Mouse (Mus musculus) adrenal gland, postnatal 36 days (tissue): Measurements from ENCODE around the gene Otof. TPM values are rescaled to one million over a fixed set of nuclear protein-coding genes. Genes with fewer than 3 reads are reported as not detected.
A peak's percentile ranks its signal among the peaks of the same experiment; 100 is the strongest.

Source experiments
- DNase-seq, 2 experiments: peaks; one replicate each; pipeline ENCODE4 v3.0.0; 2021; ENCODE audit warnings: mixed read lengths in 1 of 2
- total RNA-seq, 2 experiments: library from RNA; stranded (reverse); gene quantifications; 2 replicates each; pipeline ENCODE4 v1.2.3; 2021

Gene Otof
- total RNA-seq, 2 experiments from 2014 or later, result 0.07 to 0.10 TPM

DNA sequence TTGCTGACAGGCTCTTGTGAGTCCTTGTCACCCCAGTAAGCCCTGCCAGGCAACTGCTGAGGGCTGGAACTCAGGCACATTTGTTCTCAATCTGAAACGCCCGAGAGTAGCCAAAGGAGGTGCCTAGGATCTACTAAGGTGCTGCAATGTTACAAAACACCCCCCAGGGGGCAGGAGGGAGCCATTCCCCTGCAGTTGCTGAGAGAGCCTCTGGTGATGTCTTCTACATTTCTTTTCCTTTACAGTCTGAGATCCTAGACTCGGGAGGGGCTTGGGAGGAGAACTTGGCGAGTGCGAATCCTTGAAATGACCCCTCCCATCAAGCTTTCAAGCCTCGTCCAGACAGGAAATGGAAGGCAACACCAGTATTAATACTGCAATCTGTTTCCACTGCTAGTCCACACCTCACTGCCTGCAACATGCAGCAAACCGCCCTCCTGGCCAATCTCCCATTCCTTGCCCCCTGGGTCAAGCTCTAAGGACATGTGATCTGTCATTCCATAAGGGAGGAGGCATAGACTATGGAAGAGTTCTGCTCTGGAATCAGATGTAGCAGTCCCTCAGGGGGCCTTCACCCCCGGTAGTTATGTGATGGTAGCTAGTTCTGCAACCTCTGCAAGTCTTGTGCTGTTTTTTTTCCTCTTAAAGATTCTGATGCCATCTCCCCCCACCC, 38.0 kb downstream of the Otof start:
- DNase-seq, result peak; percentile 63 to 79

DNA sequence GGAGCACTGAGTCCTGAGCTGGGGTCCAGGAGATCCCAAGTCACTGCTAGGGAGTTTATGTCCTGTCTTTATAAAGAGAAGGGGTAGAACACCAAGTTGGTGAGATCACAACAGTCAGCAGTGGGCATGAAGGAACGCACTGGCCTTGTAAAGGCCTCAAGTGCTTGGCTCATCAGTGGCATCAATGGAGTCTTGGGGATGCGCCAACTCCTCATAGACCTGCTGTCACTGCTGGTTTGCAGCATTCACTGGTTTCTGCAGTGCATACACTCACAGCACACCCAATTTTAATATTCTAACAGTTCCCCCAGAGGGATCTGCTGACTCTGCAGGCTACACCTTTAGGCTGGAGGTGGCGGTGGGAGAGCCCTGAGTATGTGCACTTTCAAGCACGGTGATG, 38.6 kb downstream of the Otof start:
- no peak for DNase-seq

DNA sequence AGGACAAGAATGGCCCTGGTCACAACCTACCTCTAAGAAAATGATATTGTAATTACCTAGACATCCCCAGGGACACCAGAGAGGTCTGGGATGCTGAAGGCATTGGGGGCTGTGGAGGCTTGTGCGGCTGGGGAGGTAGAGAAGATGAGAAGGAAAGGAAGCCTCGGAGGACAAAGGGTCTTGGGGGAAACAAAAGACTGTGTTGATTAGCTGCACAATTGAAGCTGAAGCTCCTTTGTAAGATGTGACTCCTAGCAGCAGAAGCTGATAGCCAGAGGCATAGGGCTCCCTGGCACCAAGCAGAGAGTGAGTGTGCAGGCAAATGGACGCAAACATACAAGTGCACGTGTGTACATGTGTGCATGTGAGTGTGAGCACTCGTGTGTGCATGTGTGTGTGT, 45.1 kb downstream of the Otof start:
- DNase-seq, result no peak

DNA sequence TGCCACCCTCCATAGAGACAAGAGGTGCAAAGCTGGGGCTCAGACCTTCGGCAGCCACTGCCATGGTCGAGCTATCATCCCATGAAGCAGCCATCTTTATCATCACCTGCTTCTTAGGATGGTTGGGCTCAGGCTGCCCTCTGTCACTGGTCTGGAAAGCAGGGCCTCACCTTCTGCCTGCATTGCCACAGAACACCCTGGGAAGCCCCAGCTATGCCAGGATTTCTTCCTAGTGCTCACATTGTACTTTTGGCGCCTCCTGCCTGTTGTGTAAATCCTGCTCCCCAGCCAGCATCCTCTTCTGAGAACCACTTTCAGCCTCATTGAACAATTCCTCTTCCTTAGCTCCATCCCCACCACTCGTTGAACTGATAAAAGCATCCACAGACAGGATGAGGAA, 45.9 kb downstream of the Otof start:
- DNase-seq, result no peak

DNA sequence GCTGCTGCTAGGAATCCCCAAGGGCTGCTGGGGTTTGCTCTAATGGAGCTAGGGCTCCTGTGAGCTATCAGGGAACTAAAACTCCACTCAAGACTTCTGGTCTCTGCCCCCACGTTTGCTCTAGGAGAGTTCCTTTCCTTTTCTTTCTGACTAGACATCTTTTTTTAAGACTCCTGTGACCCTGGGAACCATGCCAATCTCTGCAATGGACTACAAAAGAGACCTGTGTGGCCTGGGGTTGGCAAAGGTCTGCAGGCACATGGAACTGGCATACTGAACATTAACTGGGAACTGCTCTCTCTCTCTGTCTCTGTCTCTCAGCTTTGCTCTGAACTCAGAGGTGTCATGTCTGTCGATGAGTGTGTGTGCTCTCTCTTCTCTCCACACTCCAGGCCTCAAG, 46.4 kb downstream of the Otof start:
- DNase-seq, result peak; percentile 20 to 44

DNA sequence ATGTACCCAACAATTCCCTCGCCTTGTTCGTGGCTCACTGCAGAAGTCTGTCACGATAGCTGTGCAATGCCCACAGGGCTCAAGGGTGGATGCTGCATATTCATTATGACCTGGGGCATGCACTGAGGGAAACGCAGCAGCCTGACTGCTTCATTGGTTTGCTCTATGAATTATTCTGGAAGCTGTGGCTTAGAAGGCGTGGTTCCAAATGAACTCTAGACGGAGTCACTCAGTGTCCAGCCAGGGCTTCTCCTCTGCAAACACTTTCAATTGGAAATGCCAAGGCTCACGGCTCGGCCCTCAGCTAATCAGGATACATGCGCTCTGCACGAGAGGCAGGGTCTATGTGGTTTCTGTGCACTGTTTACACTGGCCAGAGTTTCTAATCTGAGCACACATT, 50.2 kb downstream of the Otof start:
- DNase-seq, result peak in 1 of 2 experiments; percentile 16

DNA sequence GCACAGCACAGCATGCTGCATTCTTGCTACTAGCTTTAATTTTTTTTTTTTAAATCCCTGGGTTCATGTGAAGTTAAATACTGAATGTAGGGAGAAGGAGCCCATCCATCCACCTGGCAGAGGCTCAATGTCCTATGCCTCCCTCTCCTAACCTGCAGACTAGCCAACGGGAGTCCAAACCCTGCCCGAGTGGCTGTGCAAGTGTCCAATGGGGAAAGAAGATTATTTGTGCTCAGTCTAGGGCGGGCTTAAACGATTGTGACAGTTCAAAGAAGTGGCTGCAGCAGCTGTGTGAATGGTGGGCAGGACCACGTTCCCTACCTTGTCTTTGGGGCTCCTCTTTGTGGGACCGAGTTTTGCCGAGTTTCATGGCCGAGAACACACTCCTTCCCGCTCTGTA, 54.9 kb downstream of the Otof start:
- DNase-seq, result peak in 1 of 2 experiments; percentile 13

DNA sequence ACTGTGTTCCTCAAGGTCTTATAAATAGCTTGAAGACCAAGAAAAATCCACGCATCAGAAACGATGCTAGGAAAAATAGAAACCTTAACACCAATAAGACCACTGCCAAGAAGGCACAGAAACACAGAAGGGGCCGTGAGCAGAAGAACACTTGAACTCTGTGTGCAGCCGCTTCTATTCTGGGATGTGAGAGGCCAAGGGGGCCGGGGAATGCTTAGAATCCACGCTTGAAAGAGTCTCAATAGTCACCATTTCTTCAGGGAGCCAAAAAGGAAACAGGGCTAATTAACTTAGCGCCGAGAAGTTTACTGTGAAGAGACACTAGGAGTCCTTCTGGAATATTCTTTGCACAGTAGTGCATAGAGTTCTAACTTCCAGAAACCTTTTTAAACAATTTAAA, 60.6 kb downstream of the Otof start:
- DNase-seq, result no peak

DNA sequence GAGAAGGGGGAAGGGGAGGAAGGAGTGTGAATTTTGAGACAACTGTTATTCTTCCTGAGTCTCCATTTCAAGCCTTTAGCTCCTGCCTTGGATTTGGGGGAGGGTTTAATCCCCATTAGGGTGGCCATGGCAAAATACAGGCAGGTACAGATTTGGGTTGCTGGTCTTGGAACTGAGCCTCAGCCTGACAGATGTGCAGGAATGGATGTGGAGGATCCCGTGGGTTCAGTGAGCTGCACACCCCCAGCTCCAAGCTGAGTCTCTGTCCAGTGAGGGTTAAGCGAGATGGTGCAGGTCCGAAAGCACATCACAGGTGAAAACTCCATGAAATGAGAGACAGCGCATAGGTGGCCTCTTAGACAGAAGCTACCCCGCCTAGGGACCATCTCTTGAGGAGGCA, 61.2 kb downstream of the Otof start:
- DNase-seq, result no peak

DNA sequence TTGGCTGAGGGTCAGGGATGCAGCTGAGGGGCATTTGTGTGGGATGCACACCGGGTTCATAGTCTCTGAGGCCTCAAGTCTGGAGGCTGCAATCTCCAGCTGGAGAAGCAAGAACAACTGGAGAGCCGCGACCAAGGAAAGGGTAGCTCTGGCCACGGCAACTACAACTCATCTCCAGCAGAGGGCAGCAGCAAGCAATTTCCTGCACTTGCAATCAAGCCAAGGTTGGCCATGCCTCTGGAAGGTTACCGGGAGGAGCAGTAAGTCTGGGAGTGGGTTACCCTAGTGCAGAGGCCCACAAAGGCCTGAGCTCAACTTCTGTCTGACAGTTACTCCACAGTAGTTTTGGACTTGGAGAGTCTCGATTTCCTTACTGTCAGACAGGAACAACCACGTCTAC, 70.3 kb downstream of the Otof start:
- peak; percentile 83 to 87 for DNase-seq

DNA sequence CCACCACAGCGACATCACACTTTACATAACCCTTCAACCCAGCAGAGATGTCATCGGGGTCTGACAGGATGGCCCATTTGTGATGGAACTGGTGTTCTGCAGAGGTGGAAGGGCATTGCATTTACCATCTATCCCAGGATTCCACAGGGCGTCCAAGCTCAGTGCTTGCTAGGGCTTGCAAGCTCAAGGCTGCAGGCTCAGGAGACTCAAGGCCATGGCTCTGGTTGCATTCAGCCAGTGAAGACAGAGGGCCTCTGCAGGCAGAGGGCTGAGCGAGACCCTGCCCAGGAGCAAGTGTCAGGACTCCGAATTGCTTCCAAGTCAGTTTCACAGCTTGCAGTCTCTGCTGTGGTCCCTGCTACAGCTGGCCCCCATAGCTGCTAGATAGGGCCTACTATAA, 71.9 kb downstream of the Otof start:
- peak; percentile 34 to 55 for DNase-seq

DNA sequence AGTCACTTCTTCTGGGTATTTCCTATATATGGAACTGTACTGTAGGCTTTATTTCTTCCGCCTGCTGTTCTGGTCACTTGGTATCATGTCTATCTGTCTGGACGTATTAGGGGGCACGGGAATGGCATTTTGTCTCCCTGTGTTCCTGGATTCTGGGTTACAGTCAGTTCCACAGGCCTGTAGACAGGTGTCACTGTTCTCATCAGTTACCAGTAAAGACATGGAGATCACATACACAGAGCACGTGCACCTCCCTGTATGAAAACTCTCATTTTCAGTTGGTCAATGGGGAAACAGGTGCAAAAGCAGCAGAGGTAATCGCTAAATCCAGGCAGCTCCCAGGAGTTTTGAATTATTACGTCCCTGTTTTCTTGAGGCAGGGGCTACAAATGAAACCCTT, 74.0 kb downstream of the Otof start:
- DNase-seq, result no peak

DNA sequence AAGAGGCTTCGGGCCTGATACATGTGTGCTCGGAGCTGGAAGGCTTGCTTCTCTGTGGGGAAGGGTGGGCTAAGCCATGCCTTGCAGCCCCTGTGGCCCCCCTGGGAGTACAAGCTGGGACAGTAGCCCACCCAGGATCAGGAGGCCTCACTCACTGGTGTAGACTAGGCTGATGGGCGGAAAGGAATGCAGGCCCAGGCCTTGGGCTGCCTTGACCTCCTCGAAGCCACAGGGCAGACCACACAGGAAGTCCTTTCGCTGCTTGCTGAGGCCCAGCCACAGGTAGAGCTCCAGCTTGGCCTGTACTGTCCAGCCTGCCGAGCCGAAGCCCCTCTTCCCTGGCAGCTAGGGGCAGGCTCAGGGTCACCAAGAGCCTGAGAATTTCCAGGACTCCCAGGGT, 78.9 kb downstream of the Otof start:
- no peak for DNase-seq

DNA sequence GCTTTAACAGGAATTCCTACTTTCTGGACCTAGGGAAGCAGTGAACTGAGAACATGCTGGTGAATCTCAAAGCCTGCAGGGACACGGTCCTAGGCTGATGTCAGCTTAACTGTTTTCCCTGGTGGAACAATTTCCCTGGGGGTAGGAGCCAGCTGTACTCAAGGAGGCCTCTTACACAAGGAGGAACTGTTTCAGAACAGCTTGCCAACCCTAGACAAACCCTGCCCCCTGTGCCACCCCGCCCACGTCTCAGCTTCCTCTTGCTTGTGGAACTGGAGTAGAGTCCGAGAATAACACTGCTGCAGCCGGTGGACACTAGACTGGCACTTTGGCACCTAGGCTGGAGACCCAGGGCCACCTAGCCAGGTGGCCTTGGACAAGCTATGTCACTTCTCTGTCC, 92.3 kb downstream of the Otof start:
- DNase-seq, result peak; percentile 19 to 54

DNA sequence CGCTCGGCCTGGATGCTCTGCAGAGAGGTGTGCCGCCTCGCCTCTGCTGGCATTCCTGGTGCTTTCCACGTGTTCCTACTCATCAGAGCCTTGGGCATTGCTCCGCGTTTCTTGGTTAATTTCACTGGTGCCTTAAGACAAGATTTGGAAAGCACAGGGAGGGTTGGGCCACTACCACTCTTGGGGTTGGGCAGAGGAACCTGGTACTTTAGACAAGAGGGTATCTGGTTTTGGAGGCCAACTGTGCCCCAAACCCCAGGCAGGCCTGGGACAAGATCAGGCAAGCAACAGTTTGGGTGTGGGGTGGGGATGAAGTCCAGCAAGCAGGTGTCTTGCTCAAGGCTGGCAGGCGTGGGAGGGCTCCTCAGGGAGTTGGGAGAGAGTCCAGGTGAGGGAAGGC, 94.3 kb downstream of the Otof start:
- DNase-seq, result no peak

DNA sequence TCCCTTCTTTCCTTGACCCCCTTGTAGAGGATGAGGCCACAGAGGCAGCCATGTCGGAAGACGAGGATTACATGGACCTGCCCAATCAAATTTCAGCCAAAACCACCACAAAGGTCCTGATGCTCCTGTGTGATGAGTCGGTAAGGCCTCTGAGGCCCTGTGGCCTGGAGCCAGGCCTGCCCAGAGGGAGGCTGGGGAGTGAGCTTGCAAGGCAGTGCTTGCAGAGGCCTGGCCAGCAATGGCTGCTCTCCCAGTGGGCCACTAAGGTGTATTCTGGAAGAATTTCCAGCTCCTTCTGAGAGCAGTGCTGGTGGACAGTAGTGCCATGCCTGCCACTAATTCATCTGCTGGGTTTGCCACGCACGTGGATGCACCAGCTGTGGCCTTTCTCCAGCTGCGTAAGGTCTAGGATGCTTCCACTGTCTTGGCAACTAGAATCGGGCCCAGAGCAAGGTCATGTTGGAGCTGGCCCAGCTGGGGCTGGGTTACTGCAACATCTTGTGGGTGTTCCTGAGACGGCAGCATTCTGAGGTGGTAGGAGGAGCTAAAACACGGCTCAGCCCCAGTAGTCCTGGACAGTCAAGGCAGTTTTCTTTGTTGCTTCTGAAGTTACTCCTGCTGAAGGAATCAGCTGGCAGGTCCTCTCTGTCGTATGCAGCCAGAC, 103.2 kb downstream of the Otof start:
- peak; percentile 53 to 62 for DNase-seq

DNA sequence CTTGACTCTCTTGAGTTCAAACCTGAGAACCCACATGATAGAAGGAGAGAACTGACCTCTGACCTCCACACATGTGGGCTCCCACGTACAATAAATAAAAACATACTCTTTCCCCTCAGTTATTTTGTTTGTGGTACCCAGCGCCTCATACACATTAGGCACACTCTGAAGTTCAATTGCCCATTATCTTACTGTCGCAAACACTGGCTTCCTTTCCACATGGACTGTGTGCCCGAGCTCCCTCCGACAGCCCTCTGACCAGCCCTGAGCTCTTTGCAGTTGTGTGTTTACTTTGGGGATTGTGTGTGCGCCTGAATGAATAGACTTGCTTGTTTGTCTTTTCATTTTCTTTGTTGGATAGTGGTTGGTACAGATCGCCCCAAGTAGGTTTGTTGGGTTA, 105.1 kb downstream of the Otof start:
- DNase-seq, result no peak

DNA sequence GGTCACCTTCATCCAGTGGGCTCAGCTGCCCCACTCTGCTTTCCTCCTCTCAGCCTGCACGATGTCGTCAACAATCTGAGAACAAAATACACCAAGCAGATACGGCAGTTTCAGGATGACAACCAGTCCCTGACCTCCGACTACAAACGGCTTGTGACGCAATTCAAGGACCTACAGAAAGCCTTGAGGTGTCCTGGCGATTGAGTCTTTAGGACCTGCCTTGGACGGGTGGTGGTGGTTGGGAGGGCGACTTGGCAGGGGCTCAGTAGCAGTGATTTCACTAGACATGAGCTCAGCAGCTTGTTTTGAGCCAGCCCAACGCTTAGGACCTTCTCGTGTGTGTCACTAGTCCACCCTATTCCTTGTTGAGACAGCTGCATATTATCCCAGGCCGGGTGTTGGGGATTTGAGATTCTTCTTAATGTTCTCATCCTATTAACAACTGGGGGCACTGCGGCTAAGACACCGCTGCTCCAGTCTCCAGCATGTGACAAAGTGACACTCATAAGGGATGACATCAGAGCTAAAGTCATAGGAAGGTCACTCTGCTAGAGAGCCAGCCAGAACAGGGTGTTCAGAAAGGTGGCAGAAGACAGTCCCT, 106.1 kb downstream of the Otof start:
- DNase-seq, result peak; percentile 21 to 40

DNA sequence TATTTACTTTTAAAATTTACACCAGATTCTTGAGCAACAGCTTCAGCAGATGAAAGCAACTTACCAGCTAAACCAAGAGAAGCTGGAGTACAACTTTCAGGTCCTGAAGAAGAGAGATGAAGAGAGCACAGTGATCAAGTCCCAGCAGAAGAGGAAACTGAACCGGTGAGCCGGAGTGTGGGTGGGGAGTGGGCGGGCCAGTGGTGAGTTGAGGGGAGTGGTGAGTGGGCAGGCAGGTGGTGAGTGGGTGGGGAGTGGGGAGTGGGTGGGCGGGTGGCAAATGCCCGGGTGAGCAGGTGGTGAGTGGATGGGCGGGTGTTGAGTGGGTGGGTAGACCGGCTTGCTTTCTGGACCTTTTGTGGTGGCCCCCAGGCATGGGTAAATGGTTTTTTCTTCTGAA, 106.6 kb downstream of the Otof start:
- DNase-seq, result no peak

DNA sequence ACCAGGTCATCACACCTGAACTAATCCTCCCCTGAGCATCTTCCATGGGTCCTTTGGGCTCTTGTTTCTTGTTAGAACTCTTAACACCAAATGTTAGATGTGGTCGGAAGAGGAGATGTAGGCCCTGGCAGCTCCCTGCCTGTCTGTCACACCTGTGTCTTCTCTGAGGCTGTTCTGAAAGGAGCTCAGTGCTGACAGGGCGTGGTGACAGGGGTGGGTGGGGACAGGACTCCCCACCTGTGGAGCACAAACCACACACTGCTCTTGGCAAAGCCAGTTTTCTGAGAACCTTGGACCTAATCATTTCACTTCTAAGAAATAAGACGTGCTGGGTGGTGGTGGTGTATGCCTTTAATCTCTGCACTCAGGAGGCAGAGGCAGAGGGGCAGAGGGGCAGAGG, 108.1 kb downstream of the Otof start:
- no peak for DNase-seq

DNA sequence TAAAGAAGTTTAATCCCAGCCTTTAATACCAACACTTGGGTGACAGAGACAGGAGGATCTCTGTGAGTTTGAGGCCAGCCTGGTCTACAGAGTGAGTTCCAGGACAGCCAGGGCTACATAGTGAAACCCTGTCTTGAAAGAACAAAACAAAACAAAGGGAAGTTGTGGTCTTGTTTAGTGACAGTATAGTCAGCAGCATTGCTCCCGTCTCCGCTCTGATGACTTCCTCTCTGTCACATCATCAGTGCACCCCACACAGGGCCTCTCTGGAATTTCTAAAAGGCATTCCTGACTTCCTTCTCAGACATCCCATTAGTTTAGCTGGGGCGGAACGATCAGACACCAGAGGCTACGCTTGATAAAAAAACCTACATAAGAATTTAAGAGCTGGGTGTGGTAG, 117.8 kb downstream of the Otof start:
- no peak for DNase-seq

DNA sequence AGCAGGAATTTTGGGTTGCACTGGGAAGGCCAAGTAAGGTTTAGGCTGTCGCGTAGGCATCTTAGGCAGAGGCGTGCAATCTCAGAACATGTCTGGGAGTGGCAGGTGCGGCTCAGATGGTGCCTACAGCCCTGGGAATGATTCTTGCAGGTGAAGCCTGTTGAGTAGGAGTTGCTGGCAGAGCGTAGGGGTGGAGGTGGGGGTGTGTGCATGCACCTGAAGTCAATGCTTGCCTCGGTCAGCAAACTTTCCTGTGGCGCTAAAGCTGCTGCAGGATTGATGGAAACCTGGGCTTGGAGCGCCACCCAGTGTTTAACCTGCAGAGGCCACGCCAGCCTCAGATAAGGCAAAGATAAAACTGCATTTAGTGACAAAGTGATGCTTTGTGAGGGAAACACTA, 118.6 kb downstream of the Otof start:
- peak; percentile 65 to 79 for DNase-seq

DNA sequence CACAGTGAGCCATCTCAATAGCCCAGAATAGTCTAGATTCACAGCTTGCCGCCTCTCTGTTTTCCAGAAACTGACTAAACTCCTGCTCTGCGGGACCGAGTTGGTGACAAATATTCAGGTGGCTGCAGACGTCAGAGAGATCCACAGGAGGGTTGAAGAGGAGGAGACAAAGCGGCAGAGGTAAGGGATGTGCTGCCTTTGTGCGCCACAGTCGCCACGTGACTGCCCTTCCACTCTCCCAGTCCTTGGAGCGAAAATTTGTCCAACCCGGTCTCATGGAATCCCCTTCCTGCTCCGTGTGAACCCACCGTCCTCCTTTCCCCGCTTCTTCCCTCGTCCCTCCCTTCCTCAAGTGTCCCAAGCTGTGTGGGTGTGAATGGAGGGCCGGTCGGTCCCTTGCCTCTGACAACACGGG, 119.1 kb downstream of the Otof start:
- peak in 1 of 2 experiments; percentile 7 for DNase-seq
